Comparison of ENCODE assay signal across 9 mouse cellular contexts in genomic region chrX:166477393-166477792, GRCm38 (mm10). TPM values are rescaled to one million over a fixed set of nuclear protein-coding genes. Genes with fewer than 3 reads are reported as not detected.
DNase-seq lines count a peak whose midpoint lies in the region; ATAC-seq lines count a peak whose summit lies in the region.
"Had no signal": no experiment of that assay in that cellular context is flagged by ENCODE, and none has a peak within 500 bp of the region (broad histone marks: within the 10 kb centered on the region; RNA-seq: fewer than 3 reads in every experiment).

No protein-coding gene starts in this region.

- peak overlapping the region; percentile 69 for H3K4me2 ChIP-seq in heart, embryonic 14.5 days (ENCODE audit: low read length)
- H3K4me2 ChIP-seq in midbrain, embryonic 11.5 days, result no peak overlapping the region; the same call in 1 of the 2 replicates
- peak overlapping the region; percentile 45 for H3K4me2 ChIP-seq in limb, embryonic 15.5 days
- H3K4me2 ChIP-seq in stomach, embryonic 16.5 days (ENCODE audit: low read depth, low read length), result peak overlapping the region; percentile 61

- H3K9me3 ChIP-seq in heart, embryonic 14.5 days (ENCODE audit: control insufficient read depth, low read length), result no peaks in the 10 kb centered on the region
- H3K9me3 ChIP-seq in midbrain, embryonic 10.5 days (replicated peaks), result no peaks in the 10 kb centered on the region
- H3K9me3 ChIP-seq in midbrain, embryonic 11.5 days (ENCODE audit: control insufficient read depth, low read length), result no peaks in the 10 kb centered on the region
- no peaks in the 10 kb centered on the region for H3K9me3 ChIP-seq in limb, embryonic 15.5 days
- H3K9me3 ChIP-seq in stomach, embryonic 16.5 days (replicated peaks; ENCODE audit: control insufficient read depth, low read length), result no peaks in the 10 kb centered on the region

- no peak overlapping the region for H3K27ac ChIP-seq in heart, embryonic 14.5 days (replicated peaks in 1 of 2; ENCODE audit: control insufficient read depth in 1 of 2, insufficient read depth in 1 of 2, low read depth in 2 of 2, low read length in 2 of 2)
- no peak overlapping the region for H3K27ac ChIP-seq in midbrain, embryonic 10.5 days (replicated peaks)
- no peak overlapping the region for H3K27ac ChIP-seq in midbrain, embryonic 11.5 days (ENCODE audit: low read depth, low read length)
- H3K27ac ChIP-seq in limb, embryonic 15.5 days, result no peak overlapping the region
- no peak overlapping the region for H3K27ac ChIP-seq in stomach, embryonic 16.5 days (ENCODE audit: low read length)

- WGBS in heart, embryonic 14.5 days, result 70% methylated on average over 6 of the region's 6 CpGs
- WGBS in midbrain, embryonic 10.5 days, result 84% methylated on average over 6 of the region's 6 CpGs
- WGBS in midbrain, embryonic 11.5 days, result 76% methylated on average over 6 of the region's 6 CpGs
- WGBS in limb, embryonic 15.5 days, result 53% methylated on average over 6 of the region's 6 CpGs
- WGBS in stomach, embryonic 16.5 days, result 55% methylated on average over 6 of the region's 6 CpGs

- H3K4me1 ChIP-seq in heart, embryonic 14.5 days (ENCODE audit: control insufficient read depth in 2 of 2, insufficient read depth in 2 of 2, low read length in 2 of 2), result 0 out of 4 replicates have a peak, but pooled peaks cover 0 to 3% of the 10 kb centered on the region in 2 experiments
- H3K4me1 ChIP-seq in midbrain, embryonic 10.5 days, result peaks cover 7% of the 10 kb centered on the region; the same call in 1 of the 2 replicates
- H3K4me1 ChIP-seq in midbrain, embryonic 11.5 days (ENCODE audit: control insufficient read depth, insufficient read depth, low read length), result no peaks in the 10 kb centered on the region; the same call in 1 of the 2 replicates
- no peaks in the 10 kb centered on the region for H3K4me1 ChIP-seq in limb, embryonic 15.5 days
- H3K4me1 ChIP-seq in stomach, embryonic 16.5 days (ENCODE audit: control insufficient read depth, insufficient read depth, low read length), result no peaks in the 10 kb centered on the region

- no peak overlapping the region for H3K9ac ChIP-seq in heart, embryonic 14.5 days (ENCODE audit: low read length)
- no peak overlapping the region for H3K9ac ChIP-seq in midbrain, embryonic 11.5 days (ENCODE audit: low read length)
- H3K9ac ChIP-seq in limb, embryonic 15.5 days, result no peak overlapping the region
- H3K9ac ChIP-seq in stomach, embryonic 16.5 days (ENCODE audit: low read length), result no peak overlapping the region

- no peaks in the 10 kb centered on the region for H3K27me3 ChIP-seq in heart, embryonic 14.5 days (ENCODE audit: control insufficient read depth, insufficient read depth, low read length)
- peaks cover 64% of the 10 kb centered on the region for H3K27me3 ChIP-seq in midbrain, embryonic 10.5 days (ENCODE audit: low read depth, poor library complexity, severe bottlenecking)
- no peaks in the 10 kb centered on the region; the same call in 1 of the 2 replicates for H3K27me3 ChIP-seq in midbrain, embryonic 11.5 days (ENCODE audit: control insufficient read depth, insufficient read depth, low read length)
- H3K27me3 ChIP-seq in limb, embryonic 15.5 days, result no peaks in the 10 kb centered on the region; the same call in 1 of the 2 replicates
- no peaks in the 10 kb centered on the region for H3K27me3 ChIP-seq in stomach, embryonic 16.5 days (ENCODE audit: control insufficient read depth, insufficient read depth, low read length)

- no peak overlapping the region for H3K4me3 ChIP-seq in heart, embryonic 14.5 days (ENCODE audit: control insufficient read depth in 1 of 2, insufficient read depth in 1 of 2, low read depth in 1 of 2, low read length in 2 of 2)
- peak overlapping the region; percentile 71; the same call in 1 of the 2 replicates for H3K4me3 ChIP-seq in midbrain, embryonic 10.5 days
- no peak overlapping the region for H3K4me3 ChIP-seq in midbrain, embryonic 11.5 days (ENCODE audit: low read depth, low read length)
- peak overlapping the region; percentile 57 for H3K4me3 ChIP-seq in limb, embryonic 15.5 days
- peak overlapping the region; percentile 56 for H3K4me3 ChIP-seq in stomach, embryonic 16.5 days (replicated peaks; ENCODE audit: low read length)

- peaks cover 8% of the 10 kb centered on the region; the same call in 1 of the 2 replicates for H3K36me3 ChIP-seq in heart, embryonic 14.5 days (ENCODE audit: control insufficient read depth, insufficient read depth, low read length)
- H3K36me3 ChIP-seq in midbrain, embryonic 10.5 days, result peaks cover 19% of the 10 kb centered on the region
- H3K36me3 ChIP-seq in midbrain, embryonic 11.5 days (ENCODE audit: control insufficient read depth, insufficient read depth, low read length), result no peaks in the 10 kb centered on the region
- no peaks in the 10 kb centered on the region for H3K36me3 ChIP-seq in limb, embryonic 15.5 days
- H3K36me3 ChIP-seq in stomach, embryonic 16.5 days (ENCODE audit: control insufficient read depth, insufficient read depth, low read length), result no peaks in the 10 kb centered on the region

- DNase-seq in heart, adult 9 months (ENCODE audit: low spot score in 2 of 2), result no peak
- DNase-seq in midbrain, embryonic 10.5 days (ENCODE audit: low spot score), result no peak
- DNase-seq in midbrain, embryonic 11.5 days (ENCODE audit: low spot score, missing footprints), result no peak
- DNase-seq in right cerebral cortex, adult 2 months (ENCODE audit: low spot score in 2 of 2), result no peak
- no peak for DNase-seq in c-Kit-positive CD71-positive TER-119-positive erythroid progenitor cells, embryonic 14.5 days (ENCODE audit: low spot score)

- ATAC-seq in heart, embryonic 14.5 days (ENCODE audit: insufficient number of reproducible peaks, insufficient read depth, low FRiP score, low read depth), result no peak
- no peak for ATAC-seq in midbrain, embryonic 11.5 days (ENCODE audit: low FRiP score)
- ATAC-seq in limb, embryonic 15.5 days (ENCODE audit: insufficient number of reproducible peaks, low FRiP score, low TSS enrichment, low read depth), result no peak
- ATAC-seq in stomach, embryonic 16.5 days (ENCODE audit: insufficient read depth, low FRiP score), result no peak
- ATAC-seq: CD4-positive, CD25-positive, alpha-beta regulatory T cell, adult 4 months had no signal

RNA-seq across cellular contexts. Expression of gene Rab9, which starts 2.3 kb away (rescaled TPM):
- 34.3 and 36.4 TPM in 2 replicates for polyA plus RNA-seq in heart, embryonic 14.5 days (2014; fragmentation: Nextera tagmentation; extraction: Ambion mirVana)
- 41.1 and 43.2 TPM in 2 replicates for polyA plus RNA-seq in midbrain, embryonic 10.5 days (2016; fragmentation: Nextera tagmentation; extraction: Ambion mirVana)
- polyA plus RNA-seq in midbrain, embryonic 11.5 days (2014; fragmentation: Nextera tagmentation; extraction: Ambion mirVana), result 53.1 and 53.9 TPM in 2 replicates
- polyA plus RNA-seq in limb, embryonic 15.5 days (2015; fragmentation: Nextera tagmentation; extraction: Ambion mirVana), result 55.3 and 61.6 TPM in 2 replicates
- 51.2 and 54.4 TPM in 2 replicates for polyA plus RNA-seq in stomach, embryonic 16.5 days (2015; fragmentation: Nextera tagmentation; extraction: Ambion mirVana)

RNA-seq across cellular contexts. Expression of gene Ofd1, which starts 36.9 kb away (rescaled TPM):
- 5.2 and 5.8 TPM in 2 replicates for polyA plus RNA-seq in heart, embryonic 14.5 days (2014; fragmentation: Nextera tagmentation; extraction: Ambion mirVana)
- 6.6 and 7.1 TPM in 2 replicates for polyA plus RNA-seq in midbrain, embryonic 10.5 days (2016; fragmentation: Nextera tagmentation; extraction: Ambion mirVana)
- polyA plus RNA-seq in midbrain, embryonic 11.5 days (2014; fragmentation: Nextera tagmentation; extraction: Ambion mirVana), result 9.4 and 9.9 TPM in 2 replicates
- polyA plus RNA-seq in limb, embryonic 15.5 days (2015; fragmentation: Nextera tagmentation; extraction: Ambion mirVana), result 5.8 and 6.0 TPM in 2 replicates
- polyA plus RNA-seq in stomach, embryonic 16.5 days (2015; fragmentation: Nextera tagmentation; extraction: Ambion mirVana), result 5.6 TPM in 2 replicates

RNA-seq across cellular contexts. Expression of gene Trappc2, which starts 37.0 kb away (rescaled TPM):
- polyA plus RNA-seq in heart, embryonic 14.5 days (2014; fragmentation: Nextera tagmentation; extraction: Ambion mirVana), result 39.7 and 43.3 TPM in 2 replicates
- 32.7 and 42.6 TPM in 2 replicates for polyA plus RNA-seq in midbrain, embryonic 10.5 days (2016; fragmentation: Nextera tagmentation; extraction: Ambion mirVana)
- 48.7 and 51.7 TPM in 2 replicates for polyA plus RNA-seq in midbrain, embryonic 11.5 days (2014; fragmentation: Nextera tagmentation; extraction: Ambion mirVana)
- polyA plus RNA-seq in limb, embryonic 15.5 days (2015; fragmentation: Nextera tagmentation; extraction: Ambion mirVana), result 26.0 and 33.1 TPM in 2 replicates
- polyA plus RNA-seq in stomach, embryonic 16.5 days (2015; fragmentation: Nextera tagmentation; extraction: Ambion mirVana), result 26.8 and 31.4 TPM in 2 replicates

RNA-seq across cellular contexts. Expression of gene Tceanc, which starts 41.0 kb away (rescaled TPM):
- 6.2 and 6.6 TPM in 2 replicates for polyA plus RNA-seq in heart, embryonic 14.5 days (2014; fragmentation: Nextera tagmentation; extraction: Ambion mirVana)
- polyA plus RNA-seq in midbrain, embryonic 10.5 days (2016; fragmentation: Nextera tagmentation; extraction: Ambion mirVana), result 12.4 and 14.0 TPM in 2 replicates
- 11.3 and 13.5 TPM in 2 replicates for polyA plus RNA-seq in midbrain, embryonic 11.5 days (2014; fragmentation: Nextera tagmentation; extraction: Ambion mirVana)
- polyA plus RNA-seq in limb, embryonic 15.5 days (2015; fragmentation: Nextera tagmentation; extraction: Ambion mirVana), result 7.2 and 8.2 TPM in 2 replicates
- 5.2 and 5.4 TPM in 2 replicates for polyA plus RNA-seq in stomach, embryonic 16.5 days (2015; fragmentation: Nextera tagmentation; extraction: Ambion mirVana)

Comparison
In these comparisons a context has a peak if more than half of its experiments do, and no peak if none do; other contexts are left out.
1. H3K4me3 ChIP-seq: peak in midbrain, embryonic 10.5 days (single experiment), limb, embryonic 15.5 days (single experiment) and stomach, embryonic 16.5 days (single experiment); none in heart, embryonic 14.5 days (0 of 2) and midbrain, embryonic 11.5 days (single experiment).